Mouse (Mus musculus) heart, embryonic 15.5 days (tissue): ENCODE measurements around the gene Glycam1. TPM values are rescaled to one million over a fixed set of nuclear protein-coding genes. Genes with fewer than 3 reads are reported as not detected.
"Not testable (repeated sequence)": the region's sequence is repeated elsewhere in the genome, so short reads cannot be mapped to it uniquely, and the experiment has no call there.

Source experiments
- ATAC-seq: fragments of 200-750 bp; cut with Nextera tagmentation; replicated peaks from 2 replicates; pipeline ENCODE4 v1.8.0; 2017; ENCODE audit warnings: low read depth, moderate TSS enrichment; ENCODE audit not compliant: insufficient number of reproducible peaks, insufficient read depth, low FRiP score
- H3K27ac ChIP-seq: fragments of 300-500 bp; sonication (generic); 2 replicates; pipeline ENCODE4 v1.5.1; 2015; ENCODE audit warnings: mild to moderate bottlenecking, inconsistent platforms
- H3K27me3 ChIP-seq: fragments of 300-500 bp; sonication (generic); 2 replicates; pipeline ENCODE4 v1.6.1; 2015; ENCODE audit warnings: inconsistent platforms
- H3K36me3 ChIP-seq: fragments of 300-500 bp; sonication (generic); 2 replicates; pipeline ENCODE4 v1.6.1; 2015; ENCODE audit warnings: mild to moderate bottlenecking, inconsistent platforms
- H3K4me1 ChIP-seq: fragments of 300-500 bp; sonication (generic); replicated peaks from 2 replicates; pipeline ENCODE4 v1.6.1; 2015; ENCODE audit warnings: inconsistent platforms
- H3K4me2 ChIP-seq: fragments of 300-500 bp; sonication (generic); 2 replicates; pipeline ENCODE4 v1.6.1; 2015; ENCODE audit warnings: inconsistent platforms, mild to moderate bottlenecking, moderate library complexity
- H3K4me3 ChIP-seq: fragments of 300-500 bp; sonication (generic); 2 replicates; pipeline ENCODE4 v1.5.1; 2015; ENCODE audit warnings: mild to moderate bottlenecking, inconsistent platforms
- H3K9ac ChIP-seq: fragments of 300-500 bp; sonication (generic); 2 replicates; pipeline ENCODE4 v1.6.1; 2015; ENCODE audit warnings: mild to moderate bottlenecking, inconsistent platforms
- H3K9me3 ChIP-seq: fragments of 300-500 bp; sonication (generic); replicated peaks from 2 replicates; pipeline ENCODE4 v1.6.1; 2016; ENCODE audit warnings: inconsistent platforms
- WGBS: fragments of 180-500 bp; shearing (Covaris S2); methylation state at CpG from one replicate; pipeline ENCODE4 v1.1.7; 2015; ENCODE audit warnings: mixed read lengths; 5-methylcytosine and 5-hydroxymethylcytosine counted together
- polyA plus RNA-seq: library from polyadenylated mRNA; unstranded; fragments of >200 nt; fragmentation: Nextera tagmentation; extraction: Ambion mirVana; gene quantifications from 2 replicates; pipeline ENCODE4 v1.2.1, GENCODE M21; 2015

Gene Glycam1
- polyA plus RNA-seq: not detected in 2 replicates

- H3K27me3 ChIP-seq: no peaks in the 10 kb centered on the region
- no peaks in the 10 kb centered on the region for H3K4me1 ChIP-seq
- no peak within 1 kb of the TSS for H3K4me3 ChIP-seq
- ATAC-seq: no peak
- no peaks in the 10 kb centered on the region for H3K36me3 ChIP-seq
- no peak within 1 kb of the TSS for H3K27ac ChIP-seq
- H3K9me3 ChIP-seq: no peaks in the 10 kb centered on the region
- H3K4me2 ChIP-seq: no peak within 1 kb of the TSS
- no peak within 1 kb of the TSS for H3K9ac ChIP-seq
Measured at GRCm38 (mm10) chr15:103564981-103565380, at the start of gene Glycam1. Glycam1 (minus strand) TSS chr15:103565081.

DNA sequence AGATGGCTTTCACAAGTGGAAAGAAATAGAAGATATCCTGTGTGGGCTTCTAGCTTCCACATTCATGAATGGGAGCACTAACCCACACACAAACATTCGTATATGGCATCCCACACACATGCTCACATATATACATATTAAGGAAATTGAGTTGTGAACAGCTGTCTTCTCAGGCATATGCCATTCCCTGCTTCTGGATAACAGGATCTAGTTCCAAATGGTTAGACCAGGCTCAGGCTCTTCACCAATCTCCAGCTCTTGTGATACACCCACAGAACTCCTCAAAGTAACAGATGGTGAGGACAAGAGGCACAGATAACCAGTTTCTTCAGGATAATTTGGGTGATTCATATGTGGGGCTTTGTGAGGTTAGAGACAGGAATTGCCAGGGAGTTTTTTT lies 39.6 kb upstream of the Glycam1 start:
- WGBS: 86% methylated on average over 1 of the region's 1 CpGs
- Histone ChIP-seq H3K9me3 (no peaks in the 10 kb centered on the region), H3K27me3 (no peaks in the 10 kb centered on the region), H3K36me3 (no peaks in the 10 kb centered on the region), H3K4me2 (no peak overlapping the region), H3K4me1 (no peaks in the 10 kb centered on the region), H3K27ac (no peak overlapping the region), H3K9ac (no peak overlapping the region), H3K4me3 (no peak overlapping the region)
- no peak for ATAC-seq

- Histone ChIP-seq H3K27me3 (no peaks in the 10 kb centered on the region), H3K27ac (no peak overlapping the region), H3K9me3 (no peaks in the 10 kb centered on the region), H3K4me3 (no peak overlapping the region), H3K4me1 (no peaks in the 10 kb centered on the region), H3K4me2 (no peak overlapping the region), H3K9ac (no peak overlapping the region), H3K36me3 (no peaks in the 10 kb centered on the region)
- no peak for ATAC-seq
- 58% methylated on average over 2 of the region's 2 CpGs for WGBS
Measured at GRCm38 (mm10) chr15:103590779-103591178, 25.9 kb upstream of the Glycam1 start.

DNA sequence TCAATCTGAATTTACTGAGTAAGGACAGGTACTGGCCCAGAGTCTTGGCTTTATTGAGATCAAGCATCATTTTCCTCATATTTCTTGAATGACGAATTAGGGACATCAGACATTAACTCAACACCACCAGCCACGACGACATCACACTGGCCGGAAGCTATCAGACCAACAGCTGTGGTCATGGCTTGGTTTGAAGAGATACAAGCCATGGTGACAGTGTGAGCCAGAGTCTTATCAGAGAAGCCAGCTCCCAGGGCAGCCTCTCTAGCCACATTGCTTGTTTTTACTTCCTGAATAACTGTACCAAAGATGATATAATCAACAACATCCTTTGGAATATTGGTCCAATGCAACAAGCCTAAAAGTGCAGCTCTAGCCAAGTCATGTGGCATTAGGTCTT lies 22.9 kb upstream of the Glycam1 start:
- H3K27me3 ChIP-seq, H3K4me2 ChIP-seq, H3K4me1 ChIP-seq, H3K9ac ChIP-seq, H3K27ac ChIP-seq, H3K36me3 ChIP-seq, H3K4me3 ChIP-seq, ATAC-seq, H3K9me3 ChIP-seq: not testable (repeated sequence)
- WGBS: 58% methylated on average over 4 of the region's 4 CpGs

DNA sequence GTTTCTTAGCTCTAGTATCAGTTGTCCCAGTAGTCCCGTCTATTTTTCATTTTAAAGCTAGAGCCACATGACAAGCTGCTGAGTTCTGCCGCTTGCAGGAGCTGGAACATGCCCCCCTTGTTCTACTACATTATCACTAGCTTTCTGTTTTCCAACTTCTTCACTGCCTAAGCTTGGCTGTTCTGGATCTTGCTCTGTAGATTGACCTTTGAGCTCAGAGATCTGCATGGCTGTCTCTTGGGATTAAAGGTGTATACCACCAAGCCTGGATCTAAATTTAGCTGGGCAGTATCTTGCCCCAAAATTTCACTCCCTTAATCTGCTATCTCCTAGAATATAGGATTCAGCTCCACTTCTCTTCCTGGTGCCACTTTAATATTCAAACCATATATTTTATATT lies 21.0 kb upstream of the Glycam1 start:
- WGBS: 77% methylated on average over 2 of the region's 2 CpGs
- Histone ChIP-seq H3K4me2 (no peak overlapping the region), H3K9ac (no peak overlapping the region), H3K4me3 (no peak overlapping the region), H3K27ac (no peak overlapping the region), H3K9me3 (no peaks in the 10 kb centered on the region), H3K4me1 (no peaks in the 10 kb centered on the region), H3K36me3 (no peaks in the 10 kb centered on the region), H3K27me3 (no peaks in the 10 kb centered on the region)
- ATAC-seq: no peak

DNA sequence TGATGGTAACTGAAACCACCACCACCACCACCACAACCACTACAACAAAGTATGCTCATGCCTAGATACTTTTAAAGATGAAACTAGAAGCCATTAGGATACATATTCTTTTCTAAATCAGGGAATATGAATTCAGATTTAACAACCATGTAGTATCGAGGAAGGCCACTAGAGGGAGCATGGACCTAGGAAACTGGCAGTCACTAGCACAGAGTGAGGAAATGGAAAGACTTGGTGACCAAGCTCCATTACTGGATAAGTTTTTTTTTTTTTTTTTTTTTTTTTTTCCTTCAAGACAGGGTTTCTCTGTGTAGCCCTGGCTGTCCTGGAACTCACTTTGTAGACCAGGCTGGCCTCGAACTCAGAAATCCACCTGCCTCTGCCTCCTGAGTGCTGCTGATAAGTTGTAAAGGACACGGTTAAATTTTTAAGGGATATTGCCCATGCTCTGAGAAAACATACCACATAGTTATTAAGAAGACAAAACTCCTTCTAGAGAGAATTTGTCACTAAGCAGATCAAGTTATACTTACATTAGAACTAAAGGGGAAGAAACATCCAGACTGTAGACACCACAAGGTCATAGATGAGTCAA lies 12.7 kb downstream of the Glycam1 start:
- H3K9me3 ChIP-seq: no peaks in the 10 kb centered on the region
- no peak overlapping the region for H3K27ac ChIP-seq
- H3K4me1 ChIP-seq: no peaks in the 10 kb centered on the region
- H3K36me3 ChIP-seq: no peaks in the 10 kb centered on the region
- H3K27me3 ChIP-seq: no peaks in the 10 kb centered on the region
- no peak for ATAC-seq
- H3K9ac ChIP-seq: no peak overlapping the region
- H3K4me2 ChIP-seq: no peak overlapping the region
- H3K4me3 ChIP-seq: no peak overlapping the region
- 41% methylated on average over 3 of the region's 3 CpGs for WGBS

- no peaks in the 10 kb centered on the region for H3K36me3 ChIP-seq
- H3K27me3 ChIP-seq: no peaks in the 10 kb centered on the region
- H3K4me2 ChIP-seq: no peak overlapping the region
- no peak for ATAC-seq
- 10% methylated on average over 1 of the region's 1 CpGs for WGBS
- H3K9me3 ChIP-seq: no peaks in the 10 kb centered on the region
- H3K4me3 ChIP-seq: no peak overlapping the region
- H3K27ac ChIP-seq: no peak overlapping the region
- H3K4me1 ChIP-seq: no peaks in the 10 kb centered on the region
- H3K9ac ChIP-seq: no peak overlapping the region
Measured at GRCm38 (mm10) chr15:103551053-103551452, 13.8 kb downstream of the Glycam1 start.

- Histone ChIP-seq H3K27ac (no peak overlapping the region), H3K27me3 (no peaks in the 10 kb centered on the region), H3K4me3 (no peak overlapping the region), H3K4me2 (no peak overlapping the region), H3K36me3 (no peaks in the 10 kb centered on the region), H3K4me1 (no peaks in the 10 kb centered on the region), H3K9ac (no peak overlapping the region), H3K9me3 (no peaks in the 10 kb centered on the region)
- WGBS: 85% methylated on average over 1 of the region's 1 CpGs
- no peak for ATAC-seq
Measured at GRCm38 (mm10) chr15:103549475-103549874, 15.4 kb downstream of the Glycam1 start.

DNA sequence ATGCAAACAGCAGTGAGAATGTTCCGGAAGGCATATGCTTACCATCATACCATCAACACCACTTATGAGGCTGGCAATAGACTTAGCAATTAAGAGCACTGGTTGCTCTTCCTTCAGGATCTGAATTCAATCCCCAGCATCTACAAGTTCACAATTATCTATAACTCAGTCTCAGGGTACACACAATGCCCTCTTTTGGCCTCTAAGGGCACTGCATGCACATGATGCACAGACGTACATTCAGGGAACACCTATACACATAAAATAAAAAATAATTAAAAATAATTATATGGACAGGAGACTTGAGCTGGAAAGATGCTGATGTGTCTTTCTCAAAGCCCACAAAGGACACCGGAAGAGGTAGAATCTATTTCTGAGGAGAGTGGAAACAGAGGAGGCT lies 16.9 kb downstream of the Glycam1 start:
- Histone ChIP-seq H3K4me2 (no peak overlapping the region), H3K27ac (no peak overlapping the region), H3K9me3 (no peaks in the 10 kb centered on the region), H3K9ac (no peak overlapping the region), H3K4me1 (no peaks in the 10 kb centered on the region), H3K4me3 (no peak overlapping the region), H3K36me3 (no peaks in the 10 kb centered on the region), H3K27me3 (no peaks in the 10 kb centered on the region)
- 81% methylated on average over 3 of the region's 3 CpGs for WGBS
- ATAC-seq: no peak

DNA sequence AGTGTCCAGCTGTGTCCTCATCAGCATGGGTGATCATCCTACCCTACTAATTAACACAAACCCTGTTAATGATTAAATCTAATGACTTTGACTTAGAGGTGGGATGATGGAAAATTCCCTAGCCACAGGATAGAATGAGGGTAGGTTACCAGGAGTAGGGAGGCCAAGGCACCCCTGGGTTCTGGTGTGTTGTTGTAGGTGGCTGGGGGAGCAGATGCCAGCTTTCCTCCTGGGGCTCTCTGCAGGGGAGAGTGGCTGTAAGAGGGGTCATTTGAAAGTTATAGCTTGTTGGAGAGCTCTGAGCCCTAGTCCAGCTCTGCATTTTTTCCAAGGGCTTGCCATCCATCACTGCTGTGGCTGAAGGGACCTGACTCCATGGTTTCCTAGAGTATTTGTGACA lies 22.4 kb downstream of the Glycam1 start:
- Histone ChIP-seq H3K9ac (no peak overlapping the region), H3K36me3 (no peaks in the 10 kb centered on the region), H3K4me3 (no peak overlapping the region), H3K9me3 (no peaks in the 10 kb centered on the region), H3K4me1 (peaks cover 9% of the 10 kb centered on the region), H3K27me3 (peaks cover 15% of the 10 kb centered on the region), H3K4me2 (no peak overlapping the region), H3K27ac (no peak overlapping the region)
- no peak for ATAC-seq

GRCm38 (mm10) chr15:103540646-103541045 lies 24.2 kb downstream of the Glycam1 start:
- Histone ChIP-seq H3K4me3 (no peak overlapping the region), H3K4me1 (peaks cover 25% of the 10 kb centered on the region), H3K27me3 (peaks cover 26% of the 10 kb centered on the region), H3K27ac (no peak overlapping the region), H3K9me3 (no peaks in the 10 kb centered on the region), H3K36me3 (no peaks in the 10 kb centered on the region), H3K4me2 (no peak overlapping the region), H3K9ac (no peak overlapping the region)
- no peak for ATAC-seq
- 42% methylated on average over 1 of the region's 1 CpGs for WGBS

GRCm38 (mm10) chr15:103539259-103539658 lies 25.6 kb downstream of the Glycam1 start:
- H3K4me2 ChIP-seq: no peak overlapping the region
- WGBS: 71% methylated on average over 2 of the region's 2 CpGs
- H3K27me3 ChIP-seq: peaks cover 28% of the 10 kb centered on the region
- no peak overlapping the region for H3K4me3 ChIP-seq
- H3K27ac ChIP-seq: no peak overlapping the region
- no peaks in the 10 kb centered on the region for H3K36me3 ChIP-seq
- no peak for ATAC-seq
- no peaks in the 10 kb centered on the region for H3K9me3 ChIP-seq
- peaks cover 27% of the 10 kb centered on the region for H3K4me1 ChIP-seq
- H3K9ac ChIP-seq: no peak overlapping the region
